Mouse (Mus musculus): ENCODE results near the gene Strip1.

GRCm38 (mm10) chr3:107671509-107671908, 40.0 kb upstream of the Strip1 start:
- TF ChIP-seq POLR2A (IDR thresholded peaks at IDR 0.05; ENCODE audit: extremely low read depth, insufficient read depth, low read length) (no peak), CTCF (IDR thresholded peaks at IDR 0.05; ENCODE audit: low read depth, low read length) (no peak)

Data from liver, adult 2 months (tissue).